Mouse (Mus musculus): ENCODE data around the gene Usp31. TPM values are rescaled to one million over a fixed set of nuclear protein-coding genes. Genes with fewer than 3 reads are reported as not detected.
A peak's percentile ranks its signal among the peaks of the same experiment; 100 is the strongest.

Gene Usp31
- 1 to 10 TPM; 4.4 to 5.6 TPM for total RNA-seq (2021)
- long read RNA-seq, experiment 1, partial matches to known transcripts = 0 of 2 reads
- long read RNA-seq, experiment 1, other reads (novel, unspliced or antisense) = 2 of 2 reads
- long read RNA-seq, experiment 2, partial matches to known transcripts = 0 of 2 reads
- long read RNA-seq, experiment 2, other reads (novel, unspliced or antisense) = 2 of 2 reads

DNA sequence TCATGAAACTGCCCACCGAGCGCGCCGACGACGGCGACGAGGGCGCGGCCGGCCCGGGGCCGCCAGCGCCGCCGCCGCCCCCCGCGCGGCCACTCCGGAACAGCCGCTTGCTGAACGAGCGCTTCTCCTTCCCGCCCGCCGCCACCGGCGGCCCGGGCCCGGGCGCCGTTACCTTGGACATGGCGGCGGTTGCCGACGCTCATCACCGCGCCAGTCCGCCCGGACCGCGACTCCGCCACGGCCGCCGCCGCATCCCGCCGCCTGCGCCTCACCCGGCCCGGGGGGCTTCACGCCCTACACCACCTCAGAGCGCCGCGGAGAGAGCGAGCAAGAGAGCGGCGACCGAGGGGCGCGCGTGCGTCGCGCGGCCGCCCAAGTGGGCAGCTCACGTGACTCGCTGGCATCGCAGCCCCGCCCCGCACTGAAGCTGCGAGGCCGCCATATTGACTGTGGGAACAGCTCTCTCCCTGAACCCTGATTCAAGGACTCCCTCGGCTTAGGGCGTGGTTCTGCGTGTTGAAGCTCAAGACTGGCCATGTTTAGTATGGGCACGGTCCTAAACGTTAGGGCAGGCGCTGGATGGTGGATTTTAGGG is at the start of gene Usp31:
Gene Usp31 (minus strand): TSS at position 181 of the 595 bp plus-strand sequence.
- intact Hi-C loops (cut with DNase I) = no loop called here
- peak; percentile 86 to 91 for DNase-seq

DNA sequence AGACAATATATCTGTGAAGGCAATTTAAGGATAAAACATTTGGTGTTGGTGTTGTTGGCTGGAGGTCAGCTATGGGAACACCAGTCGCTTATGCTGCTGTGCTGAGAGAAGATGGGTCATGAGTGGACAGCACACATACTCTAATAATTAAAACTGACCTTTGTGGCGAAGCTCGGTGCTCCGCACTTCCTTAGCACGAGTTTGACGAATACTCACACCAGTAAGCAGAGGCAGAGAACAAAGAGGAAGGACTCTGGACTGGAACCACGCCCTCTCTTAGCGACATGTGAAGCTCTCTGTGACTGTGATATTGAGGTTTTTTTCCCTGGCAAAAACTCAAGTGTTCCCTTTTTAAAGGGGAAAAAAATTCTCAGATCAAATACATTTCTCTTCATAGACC is 47.7 kb upstream of the Usp31 start:
- DNase-seq = no peak
- intact Hi-C loops (cut with DNase I) = no loop called here

DNA sequence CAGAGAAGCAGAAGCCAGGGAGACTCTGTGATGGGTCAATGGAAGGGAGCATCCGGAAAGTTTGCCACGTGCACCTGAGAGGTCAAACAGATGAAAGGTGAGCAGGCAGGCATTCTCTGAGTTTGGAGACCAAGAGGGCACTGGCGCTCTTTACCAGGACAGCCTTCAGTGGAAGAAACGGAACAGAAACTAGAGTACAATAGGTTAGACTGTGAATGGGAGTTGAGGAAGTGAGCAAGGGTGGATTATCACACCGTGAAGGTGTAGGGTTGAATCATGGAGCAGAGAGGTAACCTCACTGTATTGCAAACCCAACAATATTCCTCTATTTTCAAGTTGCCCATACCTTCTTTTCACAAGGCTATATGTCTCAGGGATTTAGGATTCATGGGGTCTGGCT is 43.2 kb upstream of the Usp31 start:
- intact Hi-C loops (cut with DNase I) = no loop called here
- DNase-seq = no peak

DNA sequence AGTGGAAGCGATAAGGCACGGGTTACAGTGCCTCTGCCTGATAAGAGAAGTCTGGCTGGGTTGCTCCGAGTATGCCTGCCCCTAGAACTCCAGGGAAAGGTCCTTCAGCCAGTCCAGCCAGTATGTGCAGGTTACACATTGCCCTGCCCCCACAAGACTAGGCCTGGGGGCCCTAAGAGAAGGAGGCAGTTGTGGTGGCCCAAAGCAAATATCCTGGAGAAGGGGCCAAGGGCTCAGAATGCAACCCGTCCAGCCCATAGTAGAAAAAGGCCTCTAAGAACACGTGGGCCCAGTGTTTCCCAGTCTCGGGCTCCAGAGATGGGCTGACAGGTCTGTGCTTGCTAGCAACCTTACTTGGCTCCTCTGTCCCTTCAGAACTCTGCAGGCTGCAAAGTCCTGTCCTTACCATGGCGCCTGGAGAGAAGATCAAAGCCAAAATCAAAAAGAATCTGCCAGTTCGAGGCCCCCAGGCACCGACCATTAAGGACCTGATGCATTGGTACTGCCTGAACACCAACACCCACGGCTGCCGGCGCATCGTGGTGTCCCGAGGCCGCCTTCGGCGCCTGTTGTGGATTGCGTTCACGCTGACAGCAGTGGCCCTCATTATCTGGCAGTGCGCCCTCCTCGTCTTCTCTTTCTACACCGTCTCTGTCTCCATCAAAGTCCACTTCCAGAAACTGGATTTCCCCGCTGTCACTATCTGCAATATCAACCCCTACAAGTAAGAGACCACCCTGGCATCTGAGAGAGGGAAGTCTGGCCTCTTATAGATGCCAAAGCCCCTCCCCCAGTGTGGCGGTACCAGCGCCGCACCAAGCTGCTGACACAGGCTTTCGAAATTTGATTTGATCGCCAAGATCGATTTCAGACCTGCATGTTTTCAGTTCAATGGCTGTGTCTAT is 30.7 kb upstream of the Usp31 start:
- no peak for DNase-seq
- intact Hi-C loops (cut with DNase I) = no loop called here

DNA sequence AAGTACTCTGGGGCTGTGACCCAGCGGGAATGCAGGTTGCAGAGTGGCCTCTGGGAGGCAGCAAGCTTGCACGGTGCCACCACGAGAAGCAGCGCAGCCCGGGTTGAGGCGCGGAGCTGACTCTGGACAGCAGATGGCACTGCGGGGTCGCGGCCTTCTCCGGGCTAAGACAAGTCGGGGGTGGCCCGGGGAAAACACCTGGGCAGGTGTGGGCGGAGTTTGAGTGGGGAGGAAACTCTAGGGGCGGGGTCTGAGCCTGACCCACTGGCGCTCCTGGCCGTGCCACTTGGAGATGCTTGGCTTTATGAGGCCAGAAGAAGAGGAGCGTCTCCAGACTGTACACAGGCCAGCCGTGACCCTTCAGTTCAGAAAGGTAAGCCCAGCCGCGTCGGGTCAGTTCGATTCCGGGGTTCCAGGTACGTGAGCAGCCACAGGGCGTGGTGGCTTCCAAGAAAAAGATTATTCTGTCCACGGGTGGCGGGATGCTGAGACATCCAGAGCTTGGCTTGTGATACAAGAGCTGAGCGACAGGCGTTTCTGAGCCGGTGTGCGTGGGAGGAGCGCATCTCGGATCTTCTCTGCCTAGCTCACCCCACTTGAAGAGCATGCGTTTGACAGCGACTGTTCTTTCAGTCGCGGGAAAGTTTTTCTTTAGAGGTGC is 27.2 kb upstream of the Usp31 start, which contains the start of gene Scnn1g:
Gene Scnn1g (plus strand): TSS at position 309 of the 661 bp plus-strand sequence.
- peak; percentile 47 to 52 for DNase-seq
- intact Hi-C loops (cut with DNase I) = loop anchor here (1.0 kb wide), 1 partner anchor 230 kb away; no protein-coding TSS in a partner anchor

DNA sequence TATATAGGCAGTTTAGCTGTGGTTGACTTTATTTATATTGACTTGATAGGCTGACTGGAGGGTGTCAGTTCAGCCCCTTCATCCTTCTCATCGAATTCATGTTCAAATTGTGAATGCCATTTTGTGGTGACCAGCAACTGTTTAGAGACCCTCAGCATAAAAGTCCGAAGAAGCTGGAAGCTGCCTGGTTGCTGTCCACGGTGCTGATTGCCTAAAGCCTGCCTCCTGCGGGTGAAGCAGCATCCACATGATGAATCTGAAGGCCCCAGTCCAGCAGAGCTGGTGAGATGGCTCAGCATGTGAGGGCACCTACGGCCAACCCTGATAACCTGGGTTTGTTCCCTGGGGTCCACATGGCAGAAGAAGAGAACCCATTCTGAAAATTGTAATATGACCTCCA is 23.2 kb upstream of the Usp31 start:
- DNase-seq = no peak
- intact Hi-C loops (cut with DNase I) = no loop called here

DNA sequence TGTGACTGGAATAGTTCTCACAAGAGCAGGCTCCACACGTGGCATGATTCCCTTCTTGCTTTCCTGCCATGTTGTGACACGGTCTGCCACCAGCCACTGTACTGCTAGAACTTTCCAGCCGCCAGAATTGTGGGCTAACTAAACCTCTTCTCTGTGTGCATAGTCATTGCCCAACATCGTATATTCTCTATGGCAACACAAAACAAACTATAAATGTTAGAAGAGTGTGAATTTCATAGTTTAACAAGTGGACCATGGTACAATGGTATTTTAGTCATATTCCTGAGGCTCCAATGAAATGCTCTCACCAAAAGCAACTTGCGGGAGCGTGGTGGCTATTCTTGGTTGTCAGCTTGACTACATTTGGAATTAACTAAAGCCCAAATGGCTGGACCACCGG is 10.0 kb upstream of the Usp31 start:
- no peak for DNase-seq
- intact Hi-C loops (cut with DNase I) = no loop called here

DNA sequence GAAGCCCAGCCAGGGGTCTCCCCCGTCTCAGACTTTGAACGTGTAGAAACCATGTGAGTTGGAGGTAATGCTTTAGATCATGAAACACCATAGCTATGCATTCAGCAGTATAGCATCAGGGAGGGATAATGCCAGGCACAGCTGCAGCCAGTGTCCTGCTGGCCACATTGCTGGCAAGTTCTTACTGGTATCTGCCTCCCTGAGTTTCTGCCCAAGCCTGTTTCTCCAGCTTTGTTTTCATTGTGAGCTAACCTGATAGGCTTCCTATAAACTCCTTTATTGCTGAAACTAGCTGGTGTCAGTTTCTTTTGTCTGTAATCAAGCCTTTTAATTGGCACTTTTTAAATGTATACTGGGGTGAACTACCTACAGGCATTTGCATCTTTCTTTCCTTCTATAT is 4.1 kb upstream of the Usp31 start:
- intact Hi-C loops (cut with DNase I) = no loop called here

DNA sequence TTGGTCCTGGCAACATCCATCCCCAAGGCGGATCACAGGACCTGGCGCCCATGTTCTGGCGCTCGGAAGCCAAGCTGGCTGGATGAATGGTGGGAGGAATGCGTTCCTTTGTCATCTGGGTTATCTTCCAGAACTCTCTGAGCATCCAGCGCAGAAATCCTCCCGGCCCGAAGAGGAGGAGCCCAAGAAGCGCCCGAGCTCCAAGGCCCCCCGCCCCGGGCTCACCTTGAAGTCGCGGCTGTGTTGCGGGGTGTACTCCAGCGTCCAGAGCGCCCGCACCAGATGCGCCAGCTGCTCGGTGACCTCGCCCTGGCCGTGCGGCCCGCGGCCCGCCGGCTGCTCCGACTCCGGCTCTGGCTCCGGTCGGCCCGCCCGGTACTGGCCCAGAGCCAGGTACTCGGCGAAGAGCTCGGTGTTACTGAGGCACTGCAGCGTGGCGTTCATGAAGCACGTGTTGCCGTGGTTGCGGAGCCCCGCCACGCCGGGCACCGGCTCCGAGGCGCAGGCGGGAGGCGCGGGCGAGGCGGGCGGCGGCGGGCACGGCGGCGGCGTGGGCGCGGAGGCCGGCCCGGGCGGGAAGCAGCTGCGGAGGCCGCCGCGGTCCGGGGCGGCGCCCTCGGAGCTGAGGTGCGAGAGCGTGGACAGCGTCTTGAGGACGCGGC is 511 bp downstream of the Usp31 start:
- peak; percentile 16 to 44 for DNase-seq
- intact Hi-C loops (cut with DNase I) = no loop called here

More for the DNA sequence above, 4.1 kb upstream of the Usp31 start:
- no peak for DNase-seq

DNA sequence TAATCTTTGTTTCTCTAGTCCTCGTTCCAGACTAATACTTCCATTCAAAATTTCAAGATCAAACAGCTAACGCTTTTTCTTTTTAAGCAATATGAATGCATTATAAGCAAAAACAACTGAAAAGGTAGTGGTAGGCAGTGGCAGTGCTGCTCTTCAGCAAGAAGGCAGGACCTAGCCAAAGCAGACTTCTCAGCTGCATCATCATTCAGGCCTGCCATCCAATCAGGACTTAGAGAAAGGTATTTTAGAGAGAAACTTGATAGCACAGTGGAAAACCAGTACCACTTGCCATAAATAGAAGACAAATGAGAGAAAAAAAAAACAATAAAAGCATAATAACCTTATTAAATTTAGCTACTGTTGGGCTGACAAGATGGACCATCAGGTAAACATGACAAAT is 2.0 kb downstream of the Usp31 start:
- no peak for DNase-seq
- intact Hi-C loops (cut with DNase I) = no loop called here

DNA sequence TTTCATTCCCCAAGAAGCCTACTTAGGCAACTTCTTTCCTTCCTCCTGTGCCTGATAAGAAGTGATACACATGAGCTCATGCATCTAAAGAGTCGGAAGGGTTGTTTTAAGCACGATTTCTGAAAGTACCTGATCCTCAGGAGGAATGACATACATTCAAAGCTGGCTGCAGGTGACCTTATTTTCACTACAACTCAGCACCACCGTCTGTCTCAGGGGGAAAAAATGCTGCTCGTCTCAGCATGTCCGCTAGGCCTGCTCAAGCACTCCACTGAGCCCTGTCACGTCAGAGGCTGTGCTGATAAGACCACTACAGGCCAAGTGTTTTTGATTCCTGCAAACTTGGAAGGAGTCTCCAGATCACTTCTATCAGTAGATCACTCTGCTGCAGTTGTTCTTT is 5.1 kb downstream of the Usp31 start:
- intact Hi-C loops (cut with DNase I) = no loop called here
- DNase-seq = no peak

DNA sequence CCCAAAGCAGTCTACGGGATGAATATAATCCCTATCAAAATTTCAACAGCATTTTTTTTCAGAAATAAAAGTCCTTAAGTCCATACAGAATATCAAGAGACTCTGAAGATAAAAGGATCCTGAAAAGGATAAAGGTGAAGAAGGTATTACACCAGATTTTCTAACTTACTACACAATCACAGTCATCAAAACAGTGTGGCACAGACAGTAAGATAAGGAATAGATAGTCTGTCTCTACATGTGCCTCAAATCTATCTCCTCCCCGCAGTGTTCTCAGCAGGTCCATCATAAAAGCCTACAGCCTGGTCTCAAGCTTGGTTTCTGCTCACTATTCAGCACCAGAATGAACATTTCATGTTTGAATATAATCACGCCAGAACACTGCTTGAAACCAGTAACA is 6.6 kb downstream of the Usp31 start:
- intact Hi-C loops (cut with DNase I) = no loop called here
- no peak for DNase-seq

DNA sequence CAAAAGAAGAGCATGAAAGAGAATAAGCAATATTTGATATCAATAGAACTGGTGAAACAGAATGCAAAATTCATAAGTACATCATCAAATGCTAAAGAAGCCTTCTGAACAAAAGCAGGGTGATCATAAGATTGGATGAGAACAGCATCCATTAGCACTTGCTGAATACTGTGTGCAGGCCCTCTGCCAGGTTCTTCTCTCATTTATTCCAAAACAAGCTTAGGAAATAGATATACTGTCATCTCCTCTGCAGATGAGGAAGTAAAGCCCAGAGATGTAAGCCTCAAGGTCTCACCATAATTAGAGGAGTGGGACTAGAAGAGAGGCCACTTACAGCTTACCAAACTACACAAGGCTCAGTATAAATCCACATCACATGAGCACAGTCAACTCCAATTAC is 7.8 kb downstream of the Usp31 start:
- intact Hi-C loops (cut with DNase I) = no loop called here

DNA sequence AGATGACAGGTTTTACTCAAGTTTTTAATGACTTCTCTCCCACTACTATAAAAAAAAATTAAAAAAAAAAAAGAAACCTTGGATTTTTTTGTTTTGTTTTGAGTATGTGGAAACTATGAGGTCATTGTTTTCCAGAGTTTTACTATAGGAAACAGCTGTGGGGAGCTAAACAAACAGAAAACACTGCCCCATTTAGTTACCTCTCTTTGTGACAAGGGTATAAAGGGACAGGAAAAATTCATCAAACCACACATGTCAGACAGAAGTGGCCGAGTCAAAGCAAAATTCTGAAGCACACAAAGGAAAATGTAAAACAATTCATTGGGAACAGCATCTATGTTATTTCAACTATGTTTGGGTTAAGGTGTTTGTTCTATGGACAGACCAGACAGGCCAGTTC is 9.5 kb downstream of the Usp31 start:
- intact Hi-C loops (cut with DNase I) = no loop called here
- no peak for DNase-seq

More for the DNA sequence above, 7.8 kb downstream of the Usp31 start:
- no peak for DNase-seq

DNA sequence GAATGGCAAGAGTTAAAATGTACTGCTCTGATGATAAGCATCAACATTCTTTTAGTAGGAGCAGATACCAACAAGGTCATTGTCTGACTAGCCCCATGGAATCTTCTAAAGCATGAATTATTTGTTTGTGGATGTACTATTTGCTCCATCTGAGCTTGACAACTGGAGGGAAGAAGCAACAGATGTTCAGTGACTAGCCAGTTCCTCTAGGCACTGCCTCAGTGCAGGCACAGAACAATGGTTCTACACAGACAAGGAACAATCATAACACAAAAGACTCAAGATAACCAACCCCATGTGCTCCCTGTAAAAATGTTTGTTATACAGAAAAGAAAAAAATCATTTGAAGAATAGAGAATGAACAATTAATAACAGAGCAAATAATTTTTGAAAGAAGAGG is 9.9 kb downstream of the Usp31 start:
- intact Hi-C loops (cut with DNase I) = no loop called here
- no peak for DNase-seq

DNA sequence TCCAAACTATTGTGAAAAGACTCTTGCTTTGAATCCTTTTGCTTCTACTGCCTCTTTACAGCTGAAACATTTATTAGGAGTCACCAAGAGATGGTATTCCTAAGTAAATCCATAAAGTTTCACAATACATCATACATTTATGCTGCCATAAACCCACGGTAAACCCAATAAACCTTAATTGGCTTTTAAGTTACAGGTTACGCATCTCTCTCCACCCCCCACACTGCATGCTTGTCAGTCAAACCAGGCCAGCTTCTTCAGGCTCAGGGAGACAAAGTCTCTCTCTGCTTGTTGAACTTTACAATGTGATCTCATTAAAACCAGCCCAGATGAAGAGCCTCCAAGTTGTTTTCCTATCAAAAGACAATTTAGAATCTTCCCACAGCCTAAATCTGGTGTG is 15.2 kb downstream of the Usp31 start:
- intact Hi-C loops (cut with DNase I) = no loop called here
- DNase-seq = no peak

DNA sequence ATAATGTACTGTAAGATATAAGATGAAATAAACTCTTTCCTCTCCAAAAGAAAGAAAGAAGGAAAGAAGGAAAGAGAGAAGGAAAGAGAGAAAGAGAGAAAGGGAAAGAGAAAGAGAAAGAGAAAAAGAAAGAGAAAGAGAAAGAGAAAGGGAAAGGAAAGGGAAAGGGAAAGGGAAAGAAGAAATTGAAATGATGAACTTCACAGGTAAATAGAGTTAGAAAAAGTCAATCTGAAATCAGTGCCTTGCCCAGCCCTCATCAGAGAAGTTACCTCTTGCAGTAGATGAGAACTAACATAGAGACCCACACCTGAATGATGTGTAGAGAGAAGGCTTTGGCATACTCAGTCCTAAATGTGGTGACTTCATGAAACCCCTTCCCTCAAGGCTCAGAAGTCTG is 17.7 kb downstream of the Usp31 start:
- intact Hi-C loops (cut with DNase I) = no loop called here
- no peak for DNase-seq

DNA sequence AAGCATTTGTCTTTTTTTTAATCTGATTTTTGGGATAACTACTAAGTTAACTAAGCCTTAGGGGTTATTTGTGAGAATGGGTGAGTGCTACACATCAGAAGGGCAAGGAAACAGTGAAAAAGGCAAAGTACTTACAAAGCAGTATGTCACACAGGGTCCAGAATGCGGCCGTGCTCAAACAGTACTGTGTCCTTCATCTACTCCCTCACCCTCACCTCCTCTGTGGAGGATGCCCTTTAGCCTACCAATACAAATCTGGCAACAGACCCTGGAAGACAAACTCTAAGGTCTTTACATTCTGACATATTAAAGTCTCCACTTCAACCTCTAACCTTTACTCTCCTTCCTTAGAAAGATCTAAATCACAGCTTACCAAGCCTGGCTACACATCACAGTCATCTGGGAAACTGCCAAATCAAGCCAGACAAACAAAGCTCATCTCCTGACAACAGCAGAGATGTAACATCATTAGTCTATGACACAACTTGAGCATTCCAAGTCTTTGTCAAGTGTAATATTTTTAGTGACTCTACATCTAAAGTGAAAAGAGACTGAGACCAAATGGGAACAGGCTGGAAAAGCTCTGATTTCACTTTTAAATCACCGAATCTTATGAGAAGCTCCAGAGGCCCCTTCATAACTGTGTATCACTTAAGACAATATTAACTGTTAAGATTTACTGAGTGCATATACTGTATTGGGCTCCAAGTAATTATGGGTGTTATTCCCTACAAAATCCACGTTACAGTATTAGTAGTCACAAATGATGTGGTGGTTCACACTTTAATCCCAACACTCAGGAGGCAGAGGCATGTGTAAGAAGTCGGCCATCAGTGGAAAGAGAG is 21.7 kb downstream of the Usp31 start:
- intact Hi-C loops (cut with DNase I) = no loop called here
- DNase-seq = no peak

DNA sequence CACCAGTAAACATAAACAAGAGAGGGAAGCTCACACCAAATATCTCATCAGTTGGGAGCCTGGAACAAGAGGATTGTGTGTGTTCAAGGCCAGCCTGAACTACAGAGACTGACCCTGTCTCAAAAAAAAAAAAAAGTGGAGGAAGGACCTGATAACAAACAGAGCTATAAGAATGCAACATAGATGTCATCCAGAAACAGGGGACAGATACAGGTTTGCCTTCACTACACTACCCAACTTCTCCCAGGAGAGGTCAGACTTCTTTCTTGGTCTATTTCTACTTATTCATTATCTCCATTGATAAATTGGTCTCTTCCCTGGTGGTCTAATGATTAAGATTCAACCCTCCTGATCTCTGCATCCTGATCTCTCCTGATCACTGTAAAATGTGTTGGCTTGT is 25.9 kb downstream of the Usp31 start:
- no peak for DNase-seq
- intact Hi-C loops (cut with DNase I) = no loop called here

All from gastrocnemius, postnatal 36 days (tissue).